Mouse (Mus musculus) 3134 (cell line): ENCODE measurements around the gene Pds5a.
"Not testable (repeated sequence)": the region's sequence is repeated elsewhere in the genome, so short reads cannot be mapped to it uniquely, and the experiment has no call there.

Experiments
- DNase-seq: peaks from one replicate; pipeline ENCODE4 v3.0.0-alpha.2; 2011; ENCODE audit warnings: low spot score; ENCODE audit not compliant: insufficient read length; ENCODE audit errors: extremely low read depth

Pds5a gene

DNA sequence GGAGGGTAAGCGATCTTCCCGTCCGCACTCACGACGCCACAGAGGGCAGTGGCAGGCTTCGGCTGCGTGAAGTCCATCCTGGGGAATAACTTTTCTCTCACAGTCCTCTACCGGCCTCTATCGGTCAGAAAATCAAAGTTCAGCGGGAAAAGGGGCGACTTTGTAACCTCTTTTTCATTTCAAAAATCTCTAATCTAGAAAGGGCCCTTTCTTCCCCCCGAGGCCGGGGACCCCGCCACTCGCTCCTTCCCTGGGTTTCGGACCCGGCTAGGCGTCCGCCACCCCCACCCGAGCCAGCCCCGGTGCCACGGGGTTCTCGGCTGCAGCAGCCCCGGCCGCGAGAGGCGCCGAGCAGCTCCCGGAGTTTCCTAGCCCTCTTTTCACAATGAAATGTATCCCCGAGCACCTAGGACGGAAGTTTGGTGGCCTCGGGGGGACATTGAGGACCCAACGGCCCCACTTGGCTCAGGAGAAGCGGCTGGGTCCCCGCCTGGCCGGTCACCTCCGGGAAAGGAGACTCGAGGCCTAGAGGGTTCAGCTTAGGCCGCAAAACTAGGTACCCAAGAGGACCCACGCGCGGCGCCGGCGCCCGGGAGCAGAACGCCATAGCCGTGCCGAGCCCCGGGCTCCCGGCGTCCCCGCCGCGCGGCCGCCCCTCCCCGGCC lies 1.1 kb downstream of the Pds5a start:
- DNase-seq = peak; percentile 69

DNA sequence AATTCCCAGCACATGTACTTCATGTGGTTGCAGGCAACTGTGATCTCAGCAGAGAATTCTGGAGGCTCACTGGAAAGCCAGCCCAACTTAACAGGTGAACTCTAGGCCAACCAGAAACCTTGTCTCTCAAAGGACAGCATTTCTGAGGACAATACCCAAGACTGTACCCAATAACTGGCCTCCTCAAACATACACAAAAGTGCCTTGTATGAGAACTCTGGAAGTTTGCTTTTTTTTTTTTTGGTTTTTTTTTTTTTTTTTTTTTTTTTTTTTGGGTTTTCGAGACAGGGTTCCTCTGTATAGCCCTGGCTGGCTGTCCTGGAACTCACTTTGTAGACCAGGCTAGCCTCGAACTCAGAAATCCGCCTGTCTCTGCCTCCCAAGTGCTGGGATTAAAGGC lies 4.0 kb downstream of the Pds5a start:
- not testable (repeated sequence) for DNase-seq

DNA sequence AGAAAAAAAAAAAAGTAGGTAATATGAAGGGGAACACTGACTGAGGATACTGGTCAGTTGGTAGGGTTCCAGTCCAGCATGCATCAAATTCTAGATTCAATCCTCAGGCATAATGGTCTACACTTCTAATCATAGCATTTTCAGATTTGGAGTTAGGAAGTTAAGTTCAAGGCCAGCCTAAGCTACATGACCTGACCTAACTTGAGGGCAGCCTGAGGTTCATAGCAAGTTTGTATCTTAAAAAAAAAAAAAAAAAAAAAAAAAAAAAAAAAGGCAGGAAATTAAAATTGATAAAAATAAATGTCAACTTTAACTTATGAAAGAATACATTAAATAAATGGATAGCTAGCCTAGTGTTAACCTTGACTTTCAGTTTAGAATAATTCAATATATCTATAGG lies 5.1 kb downstream of the Pds5a start:
- no peak for DNase-seq

DNA sequence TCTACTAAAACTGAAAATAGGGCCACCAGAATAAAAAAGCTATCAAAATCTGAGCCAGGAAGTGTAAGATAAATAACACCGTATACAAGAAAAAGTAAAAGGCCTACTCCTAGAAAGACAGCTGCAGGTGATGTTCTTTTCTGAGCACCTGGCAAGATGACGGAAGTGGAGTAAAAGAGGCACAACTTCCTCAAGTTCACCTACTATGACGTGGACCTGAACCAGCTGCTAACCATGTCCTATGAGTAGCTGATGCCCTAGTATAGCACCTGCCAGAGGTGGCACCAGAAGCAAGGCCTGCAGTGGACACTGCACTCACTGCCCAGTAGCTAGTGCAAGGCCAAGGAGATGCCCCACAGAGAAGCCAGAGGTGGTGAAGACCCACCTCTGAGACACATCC lies 9.3 kb downstream of the Pds5a start:
- no peak for DNase-seq

DNA sequence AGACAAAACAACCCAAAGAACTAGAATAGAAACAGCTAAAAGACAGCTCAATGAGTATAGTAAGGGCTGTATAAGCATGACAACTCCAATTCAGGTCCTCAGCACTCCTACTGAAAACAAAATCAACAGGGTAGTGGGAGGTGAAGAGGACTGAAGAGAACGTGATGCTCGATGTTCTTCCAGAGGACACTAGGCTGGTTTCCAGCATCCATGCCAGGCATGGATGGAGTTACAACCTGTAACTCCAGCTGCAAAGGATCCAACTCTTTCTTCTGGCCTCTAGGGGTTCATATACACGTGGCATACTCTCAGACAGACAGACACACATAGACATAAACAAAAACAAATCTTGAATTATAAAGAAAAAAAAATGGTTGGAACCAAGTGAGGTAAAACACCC lies 11.3 kb downstream of the Pds5a start:
- no peak for DNase-seq

DNA sequence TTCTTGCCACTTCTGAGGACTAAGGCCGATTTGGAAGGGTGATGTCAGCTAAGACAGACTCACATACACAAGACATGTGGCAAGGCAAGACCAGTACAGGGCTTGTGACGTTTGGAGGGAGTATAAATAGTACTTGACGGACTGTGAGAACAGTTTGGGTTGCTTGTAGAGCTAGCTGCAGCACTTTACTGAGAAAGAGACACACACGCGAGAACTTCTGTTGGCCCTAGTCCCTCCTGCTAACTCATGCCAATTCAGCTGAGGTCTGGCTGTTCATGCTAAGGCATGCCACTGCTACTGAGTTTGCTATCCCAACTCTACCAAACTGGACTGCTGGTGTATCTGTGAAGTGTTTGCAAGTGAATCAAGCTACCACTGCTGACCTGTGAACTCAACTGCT lies 19.2 kb downstream of the Pds5a start:
- DNase-seq = no peak

DNA sequence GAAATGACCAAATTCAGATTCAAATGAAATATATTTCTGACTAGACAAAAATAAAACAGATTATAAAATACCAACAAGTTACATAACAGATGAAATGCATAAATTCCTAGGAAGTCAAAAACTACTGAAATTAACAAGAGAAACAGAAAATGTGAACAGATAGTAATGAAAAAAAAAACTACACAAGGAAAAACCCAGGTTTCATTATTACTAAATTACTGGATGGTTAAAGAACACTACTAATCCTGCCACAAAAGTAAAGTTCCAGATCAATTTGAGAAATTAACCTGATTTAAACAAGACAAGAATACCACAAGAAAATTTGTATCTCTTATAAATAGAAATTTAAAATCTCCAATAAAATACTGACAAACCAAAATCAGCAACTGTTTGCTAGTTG lies 25.9 kb downstream of the Pds5a start:
- DNase-seq = no peak

DNA sequence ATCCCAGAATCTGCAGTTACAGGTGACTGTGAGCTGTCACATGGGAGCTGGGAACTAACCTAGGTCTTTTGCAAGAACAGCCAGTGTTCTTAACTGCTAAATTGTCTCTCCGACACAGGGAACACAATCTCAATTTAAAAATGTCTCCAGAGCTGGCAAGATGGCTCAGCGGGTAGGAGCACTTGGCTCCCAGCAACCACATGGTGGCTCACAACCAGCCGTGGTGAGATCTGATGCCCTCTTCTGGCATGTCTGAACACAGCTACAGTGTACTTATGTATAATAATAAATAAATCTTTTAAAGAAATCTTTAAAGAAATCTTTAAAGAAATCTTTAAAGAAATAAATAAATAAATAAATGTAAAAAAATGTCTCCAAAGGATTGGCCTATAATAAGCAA lies 30.4 kb downstream of the Pds5a start:
- no peak for DNase-seq

DNA sequence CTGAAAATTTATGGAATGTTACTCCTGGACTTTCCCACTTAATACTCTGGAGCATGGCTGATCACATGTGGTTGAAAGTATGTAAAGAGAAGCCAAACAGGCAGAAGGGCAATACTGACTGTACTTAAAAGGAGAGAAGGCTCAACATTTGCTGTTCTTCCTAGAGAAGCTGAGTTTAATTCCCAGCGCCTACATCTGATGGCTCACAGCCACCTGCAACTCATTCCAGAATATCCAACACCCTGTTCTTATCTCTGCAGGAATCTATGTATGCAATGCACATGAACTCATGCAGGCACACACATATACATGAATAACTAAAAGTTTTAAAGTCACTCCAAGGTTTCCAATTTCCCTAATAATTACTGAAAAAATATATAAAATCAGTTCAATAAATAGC lies 32.7 kb downstream of the Pds5a start:
- DNase-seq = no peak

DNA sequence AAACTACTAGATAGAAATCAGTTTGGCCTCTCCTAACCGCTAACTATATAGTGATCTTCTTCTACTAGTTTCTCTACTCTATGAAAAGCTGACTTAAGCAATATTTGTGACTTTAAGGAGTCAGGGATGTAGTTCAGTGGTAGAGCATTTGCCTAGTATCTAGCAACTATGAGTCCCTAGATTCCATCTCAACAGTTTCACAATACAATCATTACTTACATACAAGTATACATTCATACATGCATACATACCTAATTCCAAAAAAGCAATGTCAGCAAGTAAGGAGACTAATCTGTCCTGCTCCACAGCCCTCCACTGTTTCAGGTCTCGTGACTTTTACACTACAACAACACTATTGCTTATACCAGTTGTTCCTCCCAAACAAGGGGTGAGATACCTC lies 36.1 kb downstream of the Pds5a start:
- no peak for DNase-seq

DNA sequence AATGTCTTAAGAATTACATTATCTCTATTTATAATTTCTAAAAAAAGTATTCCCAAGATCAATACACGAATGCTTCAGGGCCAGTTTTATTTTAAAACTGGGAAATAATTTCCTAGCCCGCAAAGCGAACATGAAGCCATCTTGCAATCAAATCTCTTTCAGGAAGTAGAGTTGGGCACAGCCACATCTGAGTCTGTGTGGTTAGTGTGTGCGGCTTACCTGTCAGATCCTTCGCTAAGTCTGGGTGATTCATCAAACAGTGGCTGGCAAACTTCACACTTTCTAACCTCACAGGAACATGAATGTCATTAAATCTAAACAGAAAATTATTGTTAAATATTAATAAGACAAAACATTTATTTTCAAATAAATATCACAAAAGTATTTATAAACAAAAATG lies 44.3 kb downstream of the Pds5a start:
- no peak for DNase-seq

DNA sequence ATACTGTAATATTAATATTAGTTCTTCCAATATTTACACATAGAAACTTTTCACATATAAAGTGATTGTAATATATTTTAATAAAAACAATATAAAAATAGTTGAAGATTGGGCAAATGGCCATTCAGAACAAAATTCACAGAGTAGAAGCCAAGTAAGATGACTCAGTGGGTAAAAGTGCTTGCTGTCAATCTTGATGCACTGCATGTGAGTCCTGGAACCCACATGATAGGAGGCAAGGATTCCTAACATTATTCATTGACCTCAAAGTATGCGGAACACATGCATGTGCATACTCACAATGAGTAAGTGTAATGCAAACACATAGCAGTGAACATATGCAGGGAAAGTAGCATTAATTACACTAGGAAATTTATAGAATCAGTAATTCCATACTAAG lies 59.2 kb downstream of the Pds5a start:
- DNase-seq = peak; percentile 14

DNA sequence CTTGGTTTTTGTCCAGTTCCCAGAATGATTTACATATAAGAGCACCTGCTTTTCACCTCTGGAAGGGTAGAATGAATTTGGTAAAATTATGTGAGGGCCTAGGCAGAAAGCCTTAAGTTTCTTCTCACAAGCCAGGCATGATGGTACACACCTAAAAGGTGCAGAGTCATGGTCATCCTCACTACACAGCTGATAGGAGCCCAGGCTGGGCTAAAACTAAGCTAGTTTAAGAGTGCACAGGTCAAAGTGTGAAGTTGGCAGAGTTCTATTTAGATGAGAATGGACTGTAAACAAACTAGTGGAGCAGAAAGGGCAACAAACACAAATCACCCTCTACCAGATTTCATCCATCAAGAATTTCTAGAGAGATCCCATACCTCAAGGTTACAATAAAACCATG lies 73.7 kb downstream of the Pds5a start:
- no peak for DNase-seq

DNA sequence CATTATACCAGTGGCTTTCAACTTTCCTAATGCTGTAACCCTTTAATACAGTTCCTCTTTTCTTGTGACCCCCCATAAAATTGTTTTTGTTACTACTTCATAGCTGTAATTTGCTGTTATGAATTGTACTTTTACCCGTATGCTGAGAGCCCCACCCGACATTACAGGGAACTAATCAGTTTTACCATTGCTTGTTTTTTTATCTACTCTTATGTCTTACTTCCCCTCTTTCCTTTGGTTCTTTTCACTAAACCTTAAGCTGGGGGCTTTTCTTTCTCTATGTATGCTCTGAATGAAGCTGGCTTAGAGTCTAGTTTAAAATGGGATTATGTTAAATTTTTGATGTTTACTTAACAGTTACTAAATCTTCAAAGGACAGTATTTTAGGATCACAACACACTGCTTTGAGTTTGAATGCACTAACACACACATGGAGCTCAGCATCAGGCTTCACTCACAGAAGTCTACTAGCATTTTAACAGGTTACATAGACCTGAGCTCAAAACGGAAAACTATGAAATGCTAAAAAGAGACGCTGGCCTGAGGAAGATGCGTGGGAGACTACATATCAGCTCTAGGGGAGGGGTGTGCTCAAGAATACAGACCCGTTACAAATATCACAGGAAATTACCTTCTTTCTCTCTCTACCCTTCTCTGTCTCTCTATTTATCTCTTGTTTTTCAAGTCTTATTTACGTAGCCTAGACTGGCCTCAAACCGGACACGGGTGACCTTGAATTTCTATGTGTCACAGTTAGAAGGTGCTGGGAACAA lies 84.7 kb downstream of the Pds5a start:
- no peak for DNase-seq

DNA sequence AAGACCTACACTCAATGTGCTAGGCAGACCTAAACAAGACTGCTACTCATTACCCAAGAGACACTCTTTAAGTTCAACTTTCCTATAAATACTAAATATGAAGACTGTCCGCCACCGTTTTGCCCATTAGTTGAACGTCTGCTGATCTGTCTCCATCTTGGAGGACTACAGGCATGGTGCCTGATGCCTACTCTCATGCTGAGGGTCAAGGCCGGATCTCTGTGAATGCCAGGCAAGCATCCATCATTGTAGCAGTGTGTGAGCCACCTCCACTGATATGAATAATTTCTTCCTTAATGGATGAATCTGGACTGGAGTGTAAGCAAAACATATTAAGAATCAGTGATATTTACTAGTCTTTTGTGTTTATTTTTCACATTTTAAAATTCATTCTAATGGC lies 87.5 kb downstream of the Pds5a start:
- DNase-seq = no peak

DNA sequence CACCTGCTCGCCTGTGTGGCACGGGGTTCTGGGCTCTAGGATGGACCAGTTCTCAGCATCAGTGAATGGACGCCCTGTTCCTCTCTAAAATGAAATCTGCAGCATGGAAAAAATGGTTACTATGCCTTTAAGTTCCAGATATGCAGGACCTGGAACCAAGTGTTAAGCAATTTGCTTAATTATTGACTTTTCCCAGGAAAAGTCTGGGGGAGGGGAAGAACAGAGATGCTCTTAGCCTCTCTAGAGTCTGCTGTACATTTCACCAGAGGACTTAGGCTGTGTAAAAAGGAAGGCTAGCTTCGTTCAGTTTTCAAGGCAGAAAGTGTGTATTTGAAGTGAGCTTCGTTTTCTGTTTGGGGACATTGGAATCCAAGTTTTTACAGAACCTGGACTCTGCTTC lies 88.3 kb downstream of the Pds5a start:
- DNase-seq = no peak

DNA sequence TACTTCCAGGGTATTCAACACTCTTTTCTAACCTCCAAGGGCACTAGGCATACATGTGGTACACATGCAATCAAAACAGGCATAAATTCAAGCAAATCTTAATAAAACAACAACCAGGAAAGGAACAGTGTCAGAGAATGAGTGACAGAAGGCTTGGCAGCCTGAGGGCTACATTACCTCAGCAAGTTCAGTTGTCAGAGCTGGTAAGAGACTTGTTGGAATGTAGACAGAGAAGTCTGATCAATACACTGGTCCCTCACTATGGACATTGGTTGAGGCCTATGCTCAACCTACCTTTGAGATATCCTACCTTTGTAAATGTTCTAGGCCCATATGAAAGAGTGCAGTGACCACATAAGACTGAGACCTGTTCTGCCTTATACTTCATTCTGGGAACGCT lies 91.3 kb downstream of the Pds5a start:
- no peak for DNase-seq

DNA sequence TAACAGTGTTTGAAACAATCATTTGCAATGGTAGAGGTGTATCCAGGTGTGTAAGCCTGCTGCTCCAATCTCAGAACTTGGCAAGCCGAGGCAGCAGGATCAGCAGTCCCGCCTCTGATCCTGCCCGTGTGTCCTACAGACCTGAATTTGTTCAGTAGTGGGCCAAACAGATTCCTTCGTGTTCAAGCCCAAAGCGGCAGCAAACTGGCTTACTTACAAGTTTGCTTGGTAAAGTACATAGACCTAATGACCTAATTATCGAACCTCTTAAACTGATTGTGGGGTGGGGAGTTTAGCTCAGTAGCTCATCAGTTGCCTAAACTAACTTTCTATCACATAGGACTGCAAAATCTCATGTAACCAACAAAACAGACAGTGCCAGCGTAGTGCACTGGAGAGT lies 98.4 kb downstream of the Pds5a start:
- no peak for DNase-seq

DNA sequence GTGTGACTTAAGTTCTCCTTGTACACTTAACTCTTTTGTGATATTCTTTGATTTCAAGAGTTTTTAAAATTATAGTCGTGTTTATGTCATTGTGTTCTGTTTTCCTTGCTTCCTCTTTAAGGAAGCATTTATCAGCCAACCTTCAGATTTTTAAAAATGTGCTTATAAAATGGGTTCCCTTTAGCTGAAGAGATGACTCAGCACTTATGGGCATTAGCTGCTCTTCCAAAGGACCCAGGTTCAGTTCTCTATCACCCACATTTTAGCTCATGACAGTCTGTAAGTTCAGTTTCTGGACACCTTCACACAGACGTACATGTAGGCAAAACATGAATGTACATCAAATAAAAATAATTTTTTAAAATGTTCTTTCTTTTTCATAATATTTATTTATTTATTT lies 105.7 kb downstream of the Pds5a start:
- no peak for DNase-seq

DNA sequence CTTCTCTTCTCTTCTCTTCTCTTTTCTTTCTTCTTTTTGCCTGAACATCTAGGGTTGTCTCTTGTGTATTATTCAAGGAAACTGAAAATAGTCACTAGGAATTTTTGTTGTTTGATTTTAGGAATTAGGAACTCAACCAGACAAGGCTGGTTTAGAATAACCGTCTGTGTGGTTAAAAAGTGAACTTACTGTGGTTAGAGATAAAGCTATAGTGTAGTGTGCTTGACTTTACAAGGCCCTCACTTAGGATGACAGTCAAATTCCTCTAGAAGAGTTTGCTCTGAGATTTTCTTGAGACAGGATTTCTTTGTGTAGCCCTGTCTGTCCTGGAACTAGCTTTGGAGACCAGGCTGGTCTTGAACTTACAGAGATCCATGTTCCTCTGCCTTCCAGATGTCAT lies 107.9 kb downstream of the Pds5a start:
- DNase-seq = no peak

DNA sequence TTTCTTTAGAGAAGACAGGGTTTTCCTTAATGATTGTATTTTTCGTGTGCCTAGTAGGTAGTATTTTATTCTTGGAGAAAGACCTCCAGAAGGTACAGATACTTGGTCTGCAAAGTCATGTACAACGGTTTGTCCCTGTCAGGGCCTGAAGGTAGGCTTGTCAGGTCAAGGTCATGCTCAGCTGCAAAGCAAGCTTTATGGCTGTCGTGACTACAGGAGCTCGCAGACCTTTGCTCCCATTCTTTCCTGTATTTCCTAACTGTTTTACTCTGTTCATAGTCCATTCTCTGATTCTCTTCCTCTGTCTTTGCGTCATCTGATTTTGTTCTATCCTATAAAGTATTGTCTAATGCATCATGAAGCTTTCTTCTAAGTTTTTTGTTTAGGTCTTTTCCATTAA lies 111.8 kb downstream of the Pds5a start:
- no peak for DNase-seq

DNA sequence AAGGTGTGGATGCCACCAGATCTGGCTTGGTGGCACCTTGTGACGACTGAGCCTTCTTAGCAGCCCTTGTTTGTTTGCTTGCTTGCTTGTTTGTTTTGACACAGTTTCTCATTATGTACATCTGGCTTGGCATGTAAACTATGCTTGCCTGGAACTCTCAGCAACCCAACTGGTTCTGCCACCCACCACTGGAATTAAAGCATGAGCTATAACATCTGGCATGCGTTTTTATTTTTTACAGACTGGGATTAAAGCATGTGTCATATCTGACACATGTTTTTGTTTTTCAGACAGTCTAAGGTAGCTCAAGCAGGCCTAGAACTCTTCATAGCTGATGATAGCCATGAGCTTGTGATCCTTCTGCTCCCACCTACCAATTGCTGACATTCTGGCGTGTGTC lies 119.5 kb downstream of the Pds5a start:
- no peak for DNase-seq

DNA sequence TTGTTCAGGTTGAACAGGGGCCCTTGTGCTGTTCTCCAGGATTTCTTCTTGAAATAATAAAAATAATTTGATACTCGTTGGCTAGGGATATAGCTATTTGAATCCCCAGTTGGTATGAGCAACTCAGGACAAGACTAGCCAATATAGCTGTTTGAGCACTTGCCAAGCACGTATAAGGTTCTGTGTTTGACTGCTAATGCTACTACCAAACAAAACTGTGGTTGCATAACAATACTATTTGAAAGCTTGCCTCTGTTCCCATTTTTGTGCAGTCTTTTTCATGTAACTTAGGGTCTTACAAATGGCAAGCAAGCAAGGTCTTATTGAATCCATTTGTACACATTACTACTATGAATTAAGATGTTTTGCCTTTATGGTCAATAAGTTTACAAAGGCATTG lies 122.2 kb downstream of the Pds5a start:
- no peak for DNase-seq
